Mouse (Mus musculus) bone marrow macrophage, adult 2 months (primary cell): ENCODE measurements at regions not wholly inside any gene's neighbourhood (a gene's known extent, or its start where the extent isn't known, plus 50 kb on each side); places are given as distances from the start of the nearest gene placed in this dataset.

Source experiments
- CTCF ChIP-seq: IDR thresholded peaks from 2 replicates; pipeline ENCODE4 v1.5.1; 2012; ENCODE audit warnings: low read depth, mild to moderate bottlenecking, low read length, moderate library complexity
- POLR2A ChIP-seq: IDR thresholded peaks from 2 replicates; pipeline ENCODE4 v1.6.1; 2012; ENCODE audit warnings: mild to moderate bottlenecking, low read depth, low read length, borderline replicate concordance

- TF ChIP-seq CTCF = no peak
- no peak for TF ChIP-seq POLR2A
These were observed 175.4 kb downstream of the Lmo4 start for GRCm38 (mm10) chr3:144029611-144030010.
